Mouse (Mus musculus) kidney, adult 11 months (tissue): ENCODE measurements around the gene Nanp.
A peak's percentile ranks its signal among the peaks of the same experiment; 100 is the strongest.

ENCODE experiments used
- DNase-seq: peaks from one replicate; pipeline ENCODE4 v3.0.0; 2022

Gene Nanp

DNA sequence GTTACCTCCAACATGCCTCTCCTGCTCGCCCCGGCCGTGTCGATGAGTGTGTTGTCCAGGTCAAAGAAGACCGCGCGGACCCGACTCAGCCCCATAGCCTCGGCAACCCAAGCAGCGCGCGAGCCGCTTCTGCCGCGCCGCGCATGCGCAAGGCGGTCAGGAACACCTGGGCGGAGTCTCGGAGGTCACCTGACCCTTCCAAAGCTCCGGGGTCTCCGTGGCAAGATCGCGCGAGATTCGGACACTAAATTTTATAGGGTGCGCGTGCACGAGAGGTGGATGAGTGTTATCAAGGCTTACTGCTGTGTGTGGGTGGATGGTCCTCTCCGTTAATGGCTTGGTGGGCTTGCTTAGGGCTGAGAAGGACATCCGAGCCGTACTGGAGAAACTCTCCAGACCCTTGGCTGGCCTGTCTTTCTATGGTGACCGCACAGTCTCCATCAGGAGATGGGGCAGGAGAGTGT, at the start of gene Nanp, which contains the start of gene Ninl:
Gene Nanp (minus strand): TSS at position 167 of the 464 bp plus-strand sequence.
Gene Ninl (minus strand): TSS at position 151 of the 464 bp plus-strand sequence.
- peak; percentile 93 for DNase-seq

DNA sequence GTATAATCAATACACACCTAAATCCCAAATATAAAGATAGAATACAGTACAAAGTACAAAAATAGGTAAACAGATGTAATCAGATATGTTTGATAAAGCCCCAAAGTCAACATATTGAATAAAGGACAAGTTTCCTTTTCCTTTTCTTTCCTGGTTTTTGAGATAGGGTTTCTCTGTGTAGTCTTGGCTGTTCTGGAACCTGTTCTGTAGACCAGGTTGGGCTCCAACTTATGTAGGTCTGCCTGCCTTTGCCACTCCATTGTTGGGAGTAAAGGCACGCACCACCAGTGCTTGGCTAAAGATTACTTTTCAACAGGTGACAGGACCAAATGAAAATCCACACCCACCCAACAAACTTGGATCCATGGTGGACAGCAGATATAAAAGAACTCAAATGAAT, 17.4 kb upstream of the Nanp start:
- no peak for DNase-seq

DNA sequence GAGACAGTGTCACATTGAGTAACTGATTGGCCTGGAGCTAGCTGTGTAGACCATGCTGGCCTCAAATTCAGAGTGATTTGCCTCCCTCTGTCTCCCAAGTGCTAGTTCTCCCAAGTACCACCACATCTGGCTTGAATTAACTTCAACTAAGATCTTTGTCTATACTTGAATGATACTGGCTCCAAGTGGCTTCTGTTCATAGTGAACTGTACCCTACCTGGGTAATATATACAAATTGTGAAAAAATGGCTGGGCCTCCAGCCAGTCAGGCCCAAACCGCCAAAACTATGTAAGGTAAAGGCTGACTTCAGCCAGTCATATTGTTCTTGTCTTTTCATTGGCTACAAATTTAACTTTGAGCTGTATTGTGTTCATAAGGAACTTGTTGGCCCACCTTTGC, 1.2 kb upstream of the Nanp start:
- no peak for DNase-seq

DNA sequence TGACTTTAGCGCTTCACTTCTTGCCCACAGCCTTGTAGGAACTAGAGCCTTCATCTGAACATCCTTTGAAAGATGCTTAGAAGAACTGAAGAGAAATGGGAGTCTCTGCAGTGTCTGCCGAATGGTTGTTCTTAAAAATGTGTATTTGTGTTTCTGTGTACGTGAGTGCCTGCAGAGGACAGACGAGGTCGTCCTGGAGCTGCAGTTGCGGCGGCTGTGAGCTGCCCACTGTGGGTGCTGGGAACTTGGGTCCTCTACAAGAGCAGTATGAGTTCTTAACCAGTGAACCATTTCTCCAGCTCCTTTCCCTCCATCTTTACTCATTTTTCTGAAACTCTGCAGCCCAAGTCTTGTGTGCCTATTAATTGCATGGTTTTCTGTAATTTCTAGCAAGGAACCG, 528 bp upstream of the Nanp start:
- no peak for DNase-seq

DNA sequence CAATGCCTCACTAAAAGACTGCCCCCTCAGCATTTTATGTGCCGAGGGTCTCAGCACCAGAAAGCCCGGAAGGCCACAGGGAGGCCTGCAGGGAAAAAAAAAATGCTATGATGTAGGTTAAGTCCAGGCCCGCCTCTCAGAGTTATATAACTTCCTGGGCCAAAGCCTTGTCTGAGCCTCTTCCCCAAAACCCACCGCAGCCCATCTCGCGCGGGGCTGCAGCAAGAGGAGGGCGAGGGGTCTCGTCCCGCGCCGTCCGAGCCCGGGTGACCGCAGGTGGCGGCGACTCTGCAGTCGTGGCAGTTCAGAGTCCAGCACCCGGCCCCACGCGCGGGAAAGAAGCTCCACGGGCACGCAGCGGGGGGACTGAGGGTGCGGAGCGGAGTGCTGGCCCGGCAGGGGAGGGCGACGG, 381 bp downstream of the Nanp start:
- DNase-seq: no peak

DNA sequence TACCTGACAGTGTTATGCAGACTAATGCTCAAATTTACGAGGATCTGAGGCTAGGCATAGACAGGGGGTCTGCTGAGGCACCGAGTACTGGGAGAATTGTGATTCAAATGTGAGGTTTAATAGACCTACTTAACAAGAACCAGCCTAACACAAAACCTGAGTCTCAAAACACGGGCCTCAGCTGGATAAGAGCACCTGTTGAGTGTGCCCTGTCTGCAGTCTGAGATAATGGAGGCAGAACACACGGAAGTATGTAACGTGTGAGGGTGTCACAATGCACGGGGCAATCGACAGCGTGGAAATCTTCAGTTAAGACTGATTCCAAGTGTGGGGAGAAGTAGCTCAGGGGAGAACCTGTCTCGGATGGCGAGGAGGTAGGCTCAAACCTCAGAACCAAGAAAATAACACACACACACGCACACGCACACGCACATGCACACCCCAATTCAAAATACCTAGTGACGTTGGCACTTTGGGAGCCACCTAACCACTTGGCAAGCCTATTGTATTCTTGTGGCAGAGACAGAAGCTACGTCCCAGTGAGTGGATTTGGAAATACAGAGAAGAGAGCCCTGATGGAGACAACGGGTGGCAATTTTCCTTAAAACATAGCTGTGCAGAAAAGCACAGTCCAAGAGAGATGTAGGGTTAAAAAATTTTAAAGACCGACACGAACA, 1.2 kb downstream of the Nanp start:
- no peak for DNase-seq

DNA sequence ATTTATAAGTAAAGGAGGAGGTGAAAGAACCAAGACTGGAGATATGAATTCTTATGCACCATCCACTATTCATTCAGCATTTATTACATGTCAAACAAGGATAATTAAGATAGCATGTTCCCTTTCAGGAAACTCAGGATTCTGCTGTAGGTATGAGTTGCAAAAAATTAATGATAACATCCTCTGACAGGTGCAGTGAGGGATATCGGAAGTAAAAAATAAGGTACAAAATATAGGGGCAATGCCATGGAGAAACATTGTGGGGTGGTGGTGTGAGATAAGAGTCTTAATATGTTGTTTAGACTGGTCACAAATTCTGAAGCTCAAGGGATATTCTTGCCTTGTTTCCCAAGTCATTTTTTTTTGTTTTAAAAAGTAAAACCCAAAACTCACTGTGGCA, 1.9 kb downstream of the Nanp start:
- DNase-seq: no peak

DNA sequence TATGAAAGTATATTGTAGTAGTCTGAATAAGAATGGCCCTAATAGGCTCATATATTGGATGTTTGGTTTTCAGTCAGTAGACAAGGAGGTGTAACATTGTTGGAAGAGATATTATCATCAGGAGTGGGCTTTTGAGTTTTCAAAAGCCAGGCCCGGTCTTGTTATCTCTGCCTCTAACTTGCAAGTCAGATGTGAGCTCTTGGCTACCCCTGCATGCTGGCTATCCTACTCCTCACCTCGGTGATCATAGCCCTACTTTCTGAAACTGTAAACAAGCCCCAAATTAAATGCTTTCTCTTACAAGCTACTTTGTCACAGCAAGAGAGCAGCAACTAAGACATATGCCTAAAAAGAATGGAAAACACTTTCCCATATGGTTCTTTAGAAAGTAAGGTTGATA, 2.5 kb downstream of the Nanp start:
- no peak for DNase-seq

DNA sequence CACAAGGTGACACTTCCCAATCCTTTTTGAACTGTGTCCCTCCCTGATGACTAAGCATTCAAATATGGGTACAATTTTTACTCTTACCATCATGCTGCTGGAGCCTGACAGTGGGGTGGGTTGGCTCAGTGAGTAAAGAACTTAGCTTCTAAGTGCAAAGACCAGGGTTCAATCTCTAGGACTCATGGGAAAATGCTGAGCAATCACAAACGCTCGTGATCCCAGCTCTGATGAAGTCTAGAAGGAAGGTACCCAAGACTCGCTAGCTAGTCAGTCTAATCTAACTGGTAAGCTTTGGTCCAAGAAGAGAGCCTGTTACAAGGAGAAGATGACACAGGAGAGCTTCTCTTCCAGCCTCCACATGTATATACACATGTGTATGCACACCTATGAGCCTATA, 4.8 kb downstream of the Nanp start:
- no peak for DNase-seq

DNA sequence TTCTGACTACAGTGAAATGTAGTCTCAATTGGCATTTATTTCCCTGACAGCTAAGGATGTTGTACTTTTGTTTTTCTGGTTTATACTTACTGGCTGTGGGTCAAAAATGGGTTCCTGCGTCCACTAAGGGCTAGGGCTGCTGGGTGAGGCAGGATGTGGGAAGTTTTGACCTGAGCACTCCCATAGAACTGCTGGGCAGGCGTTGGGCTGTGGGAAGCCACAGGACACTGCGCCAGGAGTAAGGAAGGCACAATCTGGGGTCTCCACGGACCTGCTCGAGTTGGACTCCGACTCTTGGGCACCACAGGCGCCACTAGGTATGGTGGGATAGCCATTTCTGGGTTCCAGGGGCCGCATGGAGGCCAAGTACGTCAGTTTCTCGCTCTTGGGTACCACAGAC, 18.0 kb downstream of the Nanp start:
- DNase-seq: no peak

DNA sequence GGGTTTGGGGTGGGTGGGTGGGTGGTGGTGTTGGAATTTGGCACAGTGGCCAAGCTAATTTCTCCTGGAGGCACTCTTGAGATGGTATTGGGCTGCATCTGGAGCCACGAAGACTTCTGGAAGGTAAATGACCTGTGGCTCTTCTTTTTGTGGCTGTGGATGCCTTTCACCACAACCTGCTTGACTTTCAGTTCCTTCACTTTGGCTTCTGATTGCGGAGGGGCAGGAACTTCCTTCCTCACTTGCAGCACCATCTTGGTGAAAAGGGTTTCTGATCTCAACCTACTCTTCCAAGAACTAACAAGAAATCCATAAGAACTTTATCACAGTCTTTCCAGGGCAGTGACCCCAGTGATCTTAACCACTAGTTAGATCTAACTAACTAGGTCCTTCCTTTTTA, 23.9 kb downstream of the Nanp start:
- no peak for DNase-seq

DNA sequence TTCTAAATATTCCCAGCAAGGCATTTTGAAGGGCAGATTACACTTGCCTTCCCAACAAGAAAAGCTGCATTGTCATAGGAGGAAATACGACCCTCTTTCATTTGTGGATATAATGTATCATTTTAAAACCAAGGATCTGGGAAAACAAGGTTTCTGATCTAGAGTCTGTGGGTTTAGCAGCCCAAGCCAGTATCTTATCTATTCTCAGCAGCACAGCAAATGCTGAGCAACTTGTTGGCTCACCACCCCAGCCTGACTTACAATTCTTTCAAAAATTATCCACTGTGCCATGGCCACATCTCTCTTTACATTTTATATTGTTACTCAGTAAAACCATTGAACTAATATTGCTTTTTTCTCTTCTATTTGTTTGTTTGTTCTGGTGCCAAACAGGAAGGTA, 27.9 kb downstream of the Nanp start:
- no peak for DNase-seq

DNA sequence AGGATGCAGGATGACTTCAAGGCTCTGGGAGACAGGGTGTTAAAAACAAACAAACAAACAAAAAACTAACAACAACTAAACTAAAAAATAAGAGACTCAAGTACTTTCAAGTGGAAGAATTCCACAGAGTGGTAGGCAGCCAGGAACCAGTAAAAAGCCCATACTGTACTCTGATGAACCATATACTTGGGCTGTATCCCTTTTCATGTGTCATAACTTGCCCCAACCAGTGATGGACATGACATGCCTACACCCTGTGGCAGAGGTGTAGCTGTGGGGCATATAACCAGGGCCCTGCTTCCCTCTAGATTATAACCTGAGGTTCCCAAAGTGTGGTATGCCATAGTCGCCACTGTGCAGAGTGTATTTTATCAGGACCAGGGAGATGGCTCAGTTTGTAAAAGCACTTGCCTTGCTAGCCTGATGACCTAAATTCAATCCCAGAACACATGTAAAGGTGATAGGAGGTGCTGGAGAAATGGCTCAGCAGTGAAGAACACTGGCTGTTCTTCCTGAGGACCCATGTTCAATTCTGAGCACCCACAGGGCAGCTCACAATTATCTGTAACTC, 29.6 kb downstream of the Nanp start:
- DNase-seq: no peak

DNA sequence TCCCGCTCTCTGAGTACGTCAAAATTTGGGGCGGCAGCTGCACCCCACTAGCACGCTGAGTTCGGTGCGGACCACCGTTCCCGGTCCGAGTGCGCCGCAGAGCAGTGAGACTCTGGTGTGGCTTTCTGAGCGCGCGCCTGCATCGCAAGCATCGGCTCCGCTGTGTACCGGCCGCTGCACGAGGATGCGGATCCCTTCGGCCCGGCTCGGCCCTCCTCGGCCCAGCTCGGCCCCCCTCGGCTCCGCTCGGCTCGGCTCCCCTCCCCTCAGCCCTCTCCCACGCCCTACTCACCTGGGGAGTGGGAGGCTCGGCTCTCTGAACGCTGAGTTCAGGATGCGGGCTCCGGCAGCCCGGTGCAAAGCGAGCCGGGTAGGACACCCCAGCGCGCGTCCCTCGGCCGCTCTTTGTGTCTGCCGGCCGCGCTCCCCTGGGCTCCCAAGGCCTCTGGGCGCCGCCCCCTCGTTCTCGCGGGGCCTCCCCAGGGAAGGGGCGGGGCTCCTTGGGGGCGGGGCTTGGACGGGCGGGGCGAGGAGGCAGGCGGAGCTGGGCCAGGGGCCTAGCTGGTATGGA, 30.2 kb downstream of the Nanp start:
- peak; percentile 75 for DNase-seq

DNA sequence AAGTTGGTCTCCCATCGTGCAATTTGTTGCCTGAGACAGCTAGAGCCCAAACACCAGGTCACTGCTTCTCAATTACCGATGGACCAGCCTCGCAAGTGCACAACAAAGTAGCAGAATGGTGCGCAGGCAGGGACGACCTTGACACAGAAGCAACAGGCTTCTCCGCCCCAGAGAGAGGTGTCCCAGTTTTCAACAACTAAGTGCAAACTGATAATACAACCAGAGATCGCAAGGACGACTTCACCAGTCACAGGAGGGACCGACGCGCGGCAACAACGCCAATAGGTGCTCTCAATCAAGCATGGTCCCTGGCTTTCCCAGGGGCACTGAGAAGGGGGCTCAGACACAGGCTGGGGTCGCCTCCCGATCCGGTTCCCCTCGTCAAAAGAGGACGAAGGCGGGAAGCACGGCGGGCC, 30.7 kb downstream of the Nanp start:
- no peak for DNase-seq

DNA sequence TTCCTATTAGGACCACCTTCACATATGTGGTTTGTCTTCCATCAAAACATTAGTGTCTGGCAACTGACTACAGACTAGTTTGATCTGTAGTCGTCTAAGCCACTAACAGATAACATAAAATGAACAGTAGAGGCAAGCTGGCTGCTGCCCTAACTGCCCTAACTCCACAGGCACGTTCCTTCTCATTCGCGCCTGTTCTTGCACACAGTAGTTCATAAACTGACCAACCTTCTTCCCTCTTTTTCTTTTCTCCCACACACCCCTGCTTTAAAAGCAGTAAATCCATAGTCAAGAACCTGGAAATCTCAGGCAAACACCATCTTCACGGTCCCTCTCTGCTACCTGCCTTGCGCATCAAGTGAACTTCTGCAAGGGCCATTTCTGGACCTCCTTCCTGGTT, 31.2 kb downstream of the Nanp start:
- no peak for DNase-seq

DNA sequence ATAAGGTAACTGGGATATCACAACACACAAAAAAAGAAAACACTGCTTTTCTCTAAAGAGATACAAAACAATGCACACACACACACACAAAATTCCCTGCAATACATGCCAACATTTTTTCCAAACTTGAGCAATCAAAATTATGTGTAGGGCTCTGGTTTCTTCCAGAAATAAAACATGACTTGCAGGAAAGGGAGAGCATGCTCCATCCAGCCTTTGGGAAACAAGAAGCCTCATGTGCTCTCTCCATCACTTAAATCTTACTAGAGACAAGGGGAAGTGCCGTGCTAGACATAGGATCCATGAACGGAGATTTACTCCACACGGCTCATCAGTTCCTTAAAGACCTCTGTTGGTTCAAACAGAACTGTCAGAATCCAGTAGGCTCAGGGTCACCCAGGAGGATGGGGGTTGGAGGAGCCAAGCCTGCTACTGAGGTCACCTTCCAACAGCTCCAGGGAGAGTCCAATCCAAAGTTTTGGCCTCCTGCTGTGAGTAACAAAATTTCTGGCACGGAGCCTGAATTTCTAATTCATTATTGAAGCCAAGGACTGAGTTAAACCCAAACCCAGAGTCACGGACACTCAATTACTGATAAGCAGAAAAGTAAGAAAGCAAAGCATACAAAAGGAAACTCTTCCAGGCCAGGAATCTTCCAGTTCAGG, 32.8 kb downstream of the Nanp start:
- DNase-seq: peak; percentile 87

DNA sequence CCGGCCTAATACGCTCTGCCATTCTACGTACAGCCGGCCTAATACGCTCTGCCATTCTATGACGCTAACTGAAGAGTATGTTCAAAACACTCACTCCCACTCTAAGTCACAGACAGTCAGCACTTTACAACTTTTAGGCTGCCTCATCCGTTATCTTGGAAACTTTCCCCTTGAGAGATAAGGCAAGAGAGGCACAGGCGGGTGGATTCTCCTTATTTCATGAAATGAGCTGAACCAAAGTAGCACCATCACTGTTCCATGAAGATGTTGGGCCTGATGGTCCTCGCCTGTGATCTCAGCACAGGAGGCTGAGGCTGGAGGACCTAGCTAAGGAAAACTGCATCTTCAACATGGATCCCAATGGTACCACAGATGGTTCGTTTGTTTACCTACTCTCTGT, 34.8 kb downstream of the Nanp start:
- no peak for DNase-seq

DNA sequence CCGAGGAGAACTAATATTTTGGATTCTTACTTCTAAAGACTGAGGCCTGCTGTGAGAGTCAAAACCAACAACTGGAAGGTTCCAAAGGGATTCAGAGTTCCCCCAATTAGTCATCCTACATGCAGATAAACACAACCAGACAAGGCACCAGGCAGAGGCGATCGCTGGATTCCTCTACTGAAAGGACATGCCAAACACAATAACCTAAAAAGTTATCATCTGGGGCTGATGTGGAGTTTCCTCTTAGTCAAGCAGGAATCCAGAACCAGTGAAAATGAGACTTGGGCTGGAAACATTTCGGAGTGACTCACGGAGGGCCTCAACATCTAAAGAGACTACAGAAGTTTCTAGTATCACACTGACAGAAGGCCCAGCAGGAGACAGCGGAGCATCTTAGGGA, 35.4 kb downstream of the Nanp start:
- no peak for DNase-seq

DNA sequence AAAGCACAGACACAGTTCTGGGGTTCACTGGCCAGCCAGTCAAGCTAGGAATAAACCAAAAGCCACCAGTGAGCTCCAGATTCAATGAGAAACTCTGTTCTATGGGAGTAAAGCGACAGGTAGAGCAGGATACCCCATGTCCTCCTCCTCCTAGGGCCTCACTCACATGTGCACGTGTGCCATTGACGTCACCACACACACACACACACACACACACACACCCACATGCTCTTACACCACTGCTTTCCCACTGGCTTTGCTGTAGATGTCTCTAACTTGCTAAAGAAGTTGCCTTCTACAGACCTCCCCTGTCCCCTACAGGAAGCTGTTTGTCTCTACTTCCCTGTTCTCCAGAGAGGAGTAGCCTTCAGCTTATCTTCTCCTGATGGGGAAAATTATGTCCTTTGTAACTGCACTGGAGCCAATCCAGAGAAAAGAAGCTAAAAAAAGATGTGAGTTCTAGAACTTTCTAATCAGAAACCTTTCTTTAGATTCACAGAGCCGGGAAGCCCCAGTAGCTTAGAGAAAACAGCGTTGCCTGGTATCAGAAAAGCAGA, 37.5 kb downstream of the Nanp start:
- DNase-seq: no peak

DNA sequence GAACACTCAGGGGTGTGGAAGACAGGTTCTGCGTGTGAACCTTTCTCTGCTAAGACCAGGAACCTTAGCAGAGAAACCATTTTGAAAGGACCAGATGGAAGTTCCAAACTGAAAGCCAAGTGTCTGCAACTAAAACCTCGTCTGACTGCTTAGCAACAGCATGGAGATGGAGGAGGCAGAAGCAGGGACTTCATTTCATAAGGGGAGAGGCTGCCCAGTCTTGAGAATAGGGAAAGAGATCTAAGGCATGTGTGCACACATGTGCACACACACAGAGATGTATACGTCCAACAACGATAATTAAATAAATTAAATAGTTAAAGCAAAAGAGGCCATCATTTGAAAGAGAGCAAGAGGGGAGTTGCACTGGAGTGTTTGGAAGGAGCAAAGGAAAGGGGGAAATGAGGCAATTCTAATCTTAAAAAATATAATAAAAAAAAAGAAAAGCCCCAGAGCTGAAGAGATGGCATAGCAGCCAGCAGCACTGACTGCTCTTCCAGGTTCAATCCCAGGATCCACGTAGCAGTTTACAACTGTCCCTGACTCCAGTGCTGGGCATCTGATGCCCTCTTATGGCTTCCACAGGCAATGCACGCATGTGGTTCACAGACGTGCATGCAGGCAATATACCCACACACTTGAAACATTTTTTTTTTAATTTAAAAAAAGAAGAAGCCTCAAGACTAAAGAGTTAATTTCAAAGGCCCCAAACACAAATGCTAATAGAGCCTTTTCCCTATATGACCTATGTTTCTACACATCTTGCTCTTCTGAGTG, 38.6 kb downstream of the Nanp start:
- peak; percentile 47 for DNase-seq

DNA sequence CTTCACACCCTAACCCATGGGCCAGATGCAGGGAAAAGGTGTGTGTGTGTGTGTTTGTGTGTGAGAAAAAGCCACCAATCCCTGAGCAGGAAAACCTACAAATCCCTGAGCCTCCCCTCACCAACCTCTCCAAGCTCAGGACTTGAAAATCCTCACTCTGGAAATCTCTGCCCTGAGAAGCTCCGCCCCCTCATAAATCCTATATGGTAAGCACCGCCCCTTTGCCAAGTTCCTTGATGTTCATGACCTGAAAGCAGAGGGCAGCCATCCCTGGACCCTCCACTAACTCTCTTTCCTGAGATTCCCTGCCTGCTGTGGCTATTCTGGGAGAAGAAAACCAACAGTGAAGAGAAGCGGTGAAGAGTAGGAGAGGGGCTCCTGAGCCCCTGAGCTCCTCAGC, 40.2 kb downstream of the Nanp start:
- DNase-seq: no peak

DNA sequence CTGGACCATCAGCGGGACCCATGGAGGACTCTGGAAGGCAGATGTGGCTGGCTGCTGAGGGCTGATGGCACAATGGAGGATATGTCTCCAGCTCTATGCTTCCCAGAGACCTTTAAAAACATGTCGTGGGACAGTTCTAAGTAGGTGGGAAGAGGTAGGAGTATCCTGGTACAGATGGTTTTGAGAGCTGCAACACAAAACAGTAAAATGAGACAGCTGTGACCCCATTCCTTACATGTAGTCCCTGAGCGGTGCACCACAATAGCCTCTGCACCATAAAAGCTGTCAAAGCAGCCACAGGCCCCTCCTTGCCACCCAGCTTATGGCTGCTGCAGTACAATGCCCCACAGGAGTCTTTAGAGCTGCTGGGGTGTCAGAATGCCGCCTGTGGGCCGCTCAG, 41.6 kb downstream of the Nanp start:
- no peak for DNase-seq
